Mouse (Mus musculus) lung, postnatal 0 days (tissue): ENCODE results near the gene Fsd2.

Experiments used
- CTCF ChIP-seq: IDR thresholded peaks from 2 replicates; pipeline ENCODE4 v1.5.1; 2016; ENCODE audit warnings: antibody characterized with exemption, mild to moderate bottlenecking
- EP300 ChIP-seq: IDR thresholded peaks from 2 replicates; pipeline ENCODE4 v1.6.1; 2016; ENCODE audit warnings: antibody characterized with exemption, mild to moderate bottlenecking, control low read depth

DNA sequence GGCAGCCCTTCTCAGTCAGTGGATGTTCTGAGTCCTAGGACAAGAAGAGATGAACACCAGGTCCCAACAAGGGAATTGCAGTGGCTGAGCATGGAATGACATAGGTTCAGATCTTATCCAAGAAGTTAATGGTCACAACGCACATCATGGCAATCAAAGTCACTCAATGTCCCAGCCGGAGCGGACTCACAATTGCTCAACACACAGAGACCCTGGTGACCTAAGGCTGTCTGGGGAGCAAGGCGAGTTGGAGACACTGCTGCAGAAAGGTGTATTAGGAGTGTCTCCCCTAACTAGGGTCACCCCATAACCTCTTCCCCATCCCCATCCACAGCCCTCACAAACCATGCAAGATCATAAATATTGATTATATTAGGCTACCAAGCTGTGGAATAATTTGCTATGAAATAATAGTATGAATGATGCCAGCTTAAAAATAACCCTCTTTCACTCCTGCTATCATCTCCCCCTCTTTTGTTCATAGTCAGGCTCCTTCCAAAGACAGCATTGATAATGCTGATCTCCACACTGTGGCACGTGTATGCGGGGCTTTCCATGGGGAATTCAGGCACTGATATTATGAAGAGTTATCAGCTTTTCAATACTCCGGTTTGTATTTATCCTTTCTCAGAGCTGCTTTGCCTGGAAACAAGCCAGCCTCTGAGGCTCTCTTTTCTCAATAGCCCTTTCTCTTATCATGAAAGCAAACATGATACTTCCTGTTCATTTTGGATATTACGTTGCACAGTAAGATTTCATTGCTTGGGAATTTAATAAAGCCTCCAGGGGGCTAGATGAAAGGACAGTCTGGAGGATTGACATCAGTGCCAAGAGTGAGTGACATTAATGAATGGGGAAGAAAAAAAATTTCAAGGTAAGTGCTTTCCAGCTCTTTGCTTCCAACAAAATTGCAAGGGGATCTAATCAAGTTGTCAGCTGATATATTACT is 6.4 kb downstream of the Fsd2 start:
- TF ChIP-seq CTCF (no peak), EP300 (peak; percentile 18; the same call in 1 of the 2 replicates)
